Mouse (Mus musculus) urinary bladder, postnatal 4 days (tissue): ENCODE measurements around the gene Mlst8.
"Not testable (repeated sequence)": the region's sequence is repeated elsewhere in the genome, so short reads cannot be mapped to it uniquely, and the experiment has no call there.

Source experiments
- DNase-seq, 2 experiments: peaks; one replicate each; pipeline ENCODE4 v3.0.0; 2021 to 2022; ENCODE audit warnings: low spot score in 2 of 2

Mlst8 gene

DNA sequence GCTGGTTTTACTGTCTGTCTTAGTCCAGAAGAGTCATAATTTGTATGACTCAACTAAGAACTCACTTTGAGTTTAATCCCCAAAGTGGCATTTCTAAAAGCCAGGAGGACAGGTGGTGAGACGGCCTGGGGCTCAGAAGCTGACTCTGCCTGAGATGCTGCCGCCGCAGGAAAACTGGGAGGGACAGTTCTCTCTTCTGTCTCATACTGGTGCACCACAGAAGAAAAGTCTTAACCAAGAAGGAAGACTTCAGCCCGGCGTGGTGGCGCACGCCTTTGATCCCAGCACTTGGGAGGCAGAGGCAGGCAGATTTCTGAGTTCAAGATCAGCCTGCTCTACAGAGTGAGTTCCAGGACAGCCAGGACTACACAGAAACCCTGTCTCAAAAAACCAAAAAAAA, 53.0 kb downstream of the Mlst8 start:
- no peak for DNase-seq

DNA sequence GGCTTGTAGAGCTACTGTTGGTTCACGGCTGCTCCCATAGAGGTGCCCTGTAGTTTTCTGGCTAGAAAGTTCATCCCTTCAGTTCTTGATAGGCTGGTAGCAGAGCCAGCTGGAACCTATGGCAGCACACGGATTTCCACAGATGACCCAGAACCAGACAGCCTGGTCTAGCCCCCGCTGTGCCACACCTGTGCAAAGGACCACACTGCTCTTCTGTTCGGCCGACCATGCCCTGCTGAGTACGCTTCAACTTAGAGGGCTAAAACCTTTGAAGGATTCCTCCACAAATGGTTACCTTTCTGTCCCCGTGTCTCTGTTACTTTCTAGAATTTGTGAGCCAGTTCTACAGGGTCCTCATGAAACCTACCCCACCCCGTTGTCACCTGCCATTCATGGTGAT, 53.6 kb downstream of the Mlst8 start:
- not testable (repeated sequence) for DNase-seq

DNA sequence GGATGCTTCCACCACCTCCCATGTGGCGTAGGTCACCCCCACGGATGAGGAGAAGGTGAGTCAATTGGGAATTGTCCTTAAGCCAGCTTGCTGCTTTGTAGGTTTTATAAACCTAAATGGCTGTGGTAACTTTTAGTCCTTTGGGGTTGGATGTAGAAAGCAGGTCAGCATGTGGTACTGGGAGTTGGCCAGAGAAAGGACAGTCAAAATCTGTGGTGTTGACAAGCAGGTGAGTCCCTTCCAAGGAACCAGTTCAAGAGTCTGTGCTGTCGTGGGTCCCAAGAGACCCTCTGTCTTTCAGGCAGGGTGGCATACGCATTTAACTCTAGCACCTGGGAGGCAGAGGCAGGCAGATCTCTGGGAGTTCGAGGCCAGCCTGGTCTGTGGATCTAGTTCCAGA, 54.4 kb downstream of the Mlst8 start:
- no peak for DNase-seq
